Mouse (Mus musculus) hindbrain, embryonic 16.5 days (tissue): ENCODE measurements around the gene A630023A22Rik. TPM values are rescaled to one million over a fixed set of nuclear protein-coding genes. Genes with fewer than 3 reads are reported as not detected.

ENCODE experiments used
- ATAC-seq: fragments of 200-750 bp; cut with Nextera tagmentation; 2 replicates; pipeline ENCODE4 v1.8.0; 2017; ENCODE audit warnings: moderate TSS enrichment, moderate library complexity
- H3K27ac ChIP-seq: fragments of 300-500 bp; sonication (generic); 2 replicates; pipeline ENCODE4 v1.5.1; 2014; ENCODE audit warnings: low read depth, mild to moderate bottlenecking, control low read depth, low read length, moderate library complexity
- H3K27me3 ChIP-seq: fragments of 300-500 bp; sonication (generic); replicated peaks from 2 replicates; pipeline ENCODE4 v1.6.1; 2014; ENCODE audit warnings: low read length; ENCODE audit not compliant: control insufficient read depth, insufficient read depth
- H3K36me3 ChIP-seq: fragments of 300-500 bp; sonication (generic); 2 replicates; pipeline ENCODE4 v1.6.1; 2014; ENCODE audit warnings: mild to moderate bottlenecking, low read length, moderate library complexity, mixed read lengths; ENCODE audit not compliant: control insufficient read depth, insufficient read depth
- H3K4me1 ChIP-seq: fragments of 300-500 bp; sonication (generic); 2 replicates; pipeline ENCODE4 v1.6.1; 2014; ENCODE audit warnings: low read depth, low read length; ENCODE audit not compliant: control insufficient read depth, insufficient read depth
- H3K4me2 ChIP-seq: fragments of 300-500 bp; sonication (generic); 2 replicates; pipeline ENCODE4 v1.6.1; 2014; ENCODE audit warnings: mild to moderate bottlenecking, low read length, control low read depth, moderate library complexity
- H3K4me3 ChIP-seq: fragments of 300-500 bp; sonication (generic); 2 replicates; pipeline ENCODE4 v1.5.1; 2014; ENCODE audit warnings: mild to moderate bottlenecking, low read length, control low read depth, moderate library complexity
- H3K9ac ChIP-seq: fragments of 300-500 bp; sonication (generic); 2 replicates; pipeline ENCODE4 v1.6.1; 2014; ENCODE audit warnings: low read depth, mild to moderate bottlenecking, control low read depth, low read length, moderate library complexity
- H3K9me3 ChIP-seq: fragments of 300-500 bp; sonication (generic); 2 replicates; pipeline ENCODE4 v1.6.1; 2014; ENCODE audit warnings: mild to moderate bottlenecking, low read length, moderate library complexity; ENCODE audit not compliant: control insufficient read depth
- WGBS: fragments of 180-500 bp; shearing (Covaris S2); extraction: QIAGEN DNeasy Blood & Tissue Kit; methylation state at CpG from one replicate; pipeline ENCODE4 v1.1.7; 2014; 5-methylcytosine and 5-hydroxymethylcytosine counted together
- polyA plus RNA-seq: library from polyadenylated mRNA; unstranded; fragments of >200 nt; fragmentation: Nextera tagmentation; extraction: Ambion mirVana; gene quantifications from 2 replicates; pipeline ENCODE4 v1.2.1, GENCODE M21; 2015

The A630023A22Rik gene
- polyA plus RNA-seq, 1 experiment from 2014 or later: 0.30 TPM

DNA sequence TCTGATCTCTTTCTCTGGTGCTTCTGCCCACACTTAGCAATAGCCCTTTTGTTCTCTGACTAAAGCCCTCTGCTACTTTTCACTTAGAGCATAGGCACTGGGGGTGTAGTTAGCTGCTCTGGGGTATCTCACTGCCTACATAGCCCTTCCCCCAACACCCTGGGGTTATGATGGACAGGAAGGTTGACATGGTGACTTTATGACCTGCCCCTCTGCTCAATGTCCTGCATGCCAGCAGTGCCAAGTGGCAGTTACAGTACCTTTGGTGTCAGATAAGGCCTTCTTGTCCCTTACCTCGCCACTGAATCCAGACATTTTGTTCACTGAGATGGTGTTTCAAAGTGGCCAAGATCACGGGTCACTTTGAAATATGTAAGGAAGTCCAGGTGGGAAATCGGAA lies 87.5 kb downstream of the A630023A22Rik start, which contains the start of gene Gm30083:
Gene Gm30083 (minus strand): TSS at position 120 of the 400 bp plus-strand sequence.
- H3K4me2 ChIP-seq: no peak within 1 kb of the TSS
- no peak within 1 kb of the TSS for H3K9ac ChIP-seq
- H3K9me3 ChIP-seq: no peaks in the 10 kb centered on the region
- no peak for ATAC-seq
- H3K27ac ChIP-seq: no peak within 1 kb of the TSS
- H3K4me3 ChIP-seq: no peak within 1 kb of the TSS
- H3K36me3 ChIP-seq: no peaks in the 10 kb centered on the region
- WGBS: 94% methylated on average over 3 of the region's 3 CpGs
- no peaks in the 10 kb centered on the region for H3K4me1 ChIP-seq
- no peaks in the 10 kb centered on the region for H3K27me3 ChIP-seq

DNA sequence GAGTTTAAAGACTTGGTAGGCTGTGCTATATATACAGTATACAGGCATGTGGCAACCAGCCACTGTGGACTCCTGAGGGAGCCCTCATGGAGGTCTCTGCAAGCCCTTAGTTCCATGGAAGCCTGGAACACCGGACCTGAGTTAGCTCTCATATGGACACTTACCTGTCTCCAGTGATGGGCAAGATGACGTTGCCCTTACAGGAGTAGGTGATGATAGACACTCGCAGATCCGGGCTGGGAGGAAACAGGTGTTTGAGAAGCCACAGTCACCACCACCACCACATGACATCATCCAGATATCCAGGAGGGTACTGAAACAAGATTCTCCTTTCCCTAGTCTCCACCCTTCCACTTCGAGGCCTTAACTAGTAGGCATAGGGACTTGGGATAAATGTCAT lies 100.2 kb downstream of the A630023A22Rik start:
- Histone ChIP-seq H3K36me3 (no peaks in the 10 kb centered on the region), H3K4me3 (no peak overlapping the region), H3K27me3 (no peaks in the 10 kb centered on the region), H3K4me2 (no peak overlapping the region), H3K27ac (no peak overlapping the region), H3K4me1 (no peaks in the 10 kb centered on the region), H3K9me3 (no peaks in the 10 kb centered on the region), H3K9ac (no peak overlapping the region)
- 87% methylated on average over 5 of the region's 5 CpGs for WGBS
- no peak for ATAC-seq

DNA sequence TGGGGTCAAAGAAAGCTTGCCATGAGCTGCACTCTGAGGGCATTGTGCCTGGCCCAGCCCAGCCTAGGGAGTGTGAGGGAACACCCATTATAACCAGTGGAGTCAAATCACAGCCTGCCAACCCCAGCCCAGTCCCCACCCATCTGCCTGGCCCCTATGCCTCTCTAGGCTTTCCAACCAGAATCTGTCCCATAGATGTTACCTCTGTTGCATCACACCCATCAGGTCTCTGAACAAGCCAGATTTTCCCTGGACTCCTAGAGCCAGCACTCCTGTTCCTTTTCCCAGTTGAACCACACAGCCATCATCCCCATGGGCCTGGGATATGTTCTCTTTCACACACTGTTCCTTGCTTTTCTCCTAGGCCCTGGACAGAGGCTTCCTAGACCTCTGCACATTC lies 101.1 kb downstream of the A630023A22Rik start:
- Histone ChIP-seq H3K4me3 (no peak overlapping the region), H3K27ac (no peak overlapping the region), H3K4me1 (no peaks in the 10 kb centered on the region), H3K36me3 (no peaks in the 10 kb centered on the region), H3K4me2 (no peak overlapping the region), H3K27me3 (no peaks in the 10 kb centered on the region), H3K9me3 (no peaks in the 10 kb centered on the region), H3K9ac (no peak overlapping the region)
- no peak for ATAC-seq

Other genes with a start within 250 kb of the A630023A22Rik start
- 14.0 and 15.0 TPM in 2 replicates for gene Gdf10, start 179.2 kb downstream of the A630023A22Rik start, polyA plus RNA-seq
- gene Gdf2, start 161.7 kb downstream of the A630023A22Rik start, polyA plus RNA-seq: 0.06 and 0.11 TPM in 2 replicates
- gene Rbp3, start 148.8 kb downstream of the A630023A22Rik start, polyA plus RNA-seq: 0.04 and 0.16 TPM in 2 replicates
- gene Zfp488, start 124.0 kb downstream of the A630023A22Rik start, polyA plus RNA-seq: 1.5 and 1.6 TPM in 2 replicates
- gene Gm30083, start 87.6 kb downstream of the A630023A22Rik start, polyA plus RNA-seq: not detected in 2 replicates
- gene Gm5460, start 86.0 kb downstream of the A630023A22Rik start, polyA plus RNA-seq: not detected in 2 replicates
- not detected in 2 replicates for gene Antxrl, start 50.0 kb downstream of the A630023A22Rik start, polyA plus RNA-seq
- 0.24 and 0.27 TPM in 2 replicates for gene Anxa8, start 16.8 kb downstream of the A630023A22Rik start, polyA plus RNA-seq
- gene Npy4r, start 49.7 kb upstream of the A630023A22Rik start, polyA plus RNA-seq: 0.30 and 0.31 TPM in 2 replicates
- gene Gprin2, start 98.9 kb upstream of the A630023A22Rik start, polyA plus RNA-seq: 5.1 and 6.1 TPM in 2 replicates
- gene Syt15, start 116.8 kb upstream of the A630023A22Rik start, polyA plus RNA-seq: 0.91 and 1.6 TPM in 2 replicates
- 5.4 and 5.8 TPM in 2 replicates for gene Shld2, start 207.7 kb upstream of the A630023A22Rik start, polyA plus RNA-seq
- 112 and 115 TPM in 2 replicates for gene Glud1, start 208.0 kb upstream of the A630023A22Rik start, polyA plus RNA-seq